Comparison of ENCODE assay signal across 8 mouse cellular contexts in the genomic region with DNA sequence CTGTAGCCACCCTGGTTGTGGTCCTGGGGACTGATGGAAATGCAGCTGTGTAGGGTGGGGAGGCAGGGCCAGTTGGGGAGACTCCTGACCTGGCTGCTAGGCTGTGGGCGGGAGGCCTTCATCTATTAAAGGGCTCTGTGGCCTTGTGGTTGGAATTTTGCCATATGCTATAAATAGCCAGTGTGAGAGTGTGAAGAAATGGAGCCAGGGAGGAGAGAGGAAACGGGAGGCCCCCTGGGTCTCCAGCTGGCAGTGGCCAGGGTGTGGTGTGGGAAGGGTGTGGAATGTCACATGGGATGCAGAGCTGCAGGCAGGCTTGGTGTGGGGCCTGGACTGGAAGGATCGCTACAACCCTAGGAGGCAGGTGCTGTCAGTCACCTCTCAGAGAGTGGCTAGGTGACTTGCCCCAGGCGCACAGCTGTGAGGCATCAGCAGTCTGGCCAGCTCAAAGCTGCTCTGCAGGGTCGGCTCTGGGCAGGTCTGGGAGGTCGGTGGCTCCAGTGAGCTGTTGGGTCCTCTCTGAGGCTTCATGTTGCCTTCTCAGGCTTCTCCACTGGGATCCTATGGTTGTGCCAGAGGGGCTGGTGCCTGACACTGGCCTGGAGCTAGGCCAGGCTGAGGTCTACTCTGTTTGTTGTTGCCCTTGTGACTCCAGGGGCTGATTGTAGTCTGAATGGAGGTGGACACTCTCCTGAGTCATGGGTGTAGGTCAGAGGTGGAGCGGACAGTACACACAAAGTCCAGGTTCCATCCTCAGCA. TPM values are rescaled to one million over a fixed set of nuclear protein-coding genes. Genes with fewer than 3 reads are reported as not detected.
DNase-seq lines count a peak whose midpoint lies in the region; ATAC-seq lines count a peak whose summit lies in the region.

No protein-coding gene starts in this region.

- peak; percentile 56 for DNase-seq in layer of hippocampus, adult 9-11 months
- no peak for DNase-seq in layer of hippocampus, adult 9-10 months (ENCODE audit: low spot score)
- DNase-seq in fibroblast of lung, adult 2 months (ENCODE audit: low read depth) = peak; percentile 57
- DNase-seq in spleen, postnatal 14 days (ENCODE audit: low spot score in 2 of 2) = no peak

- ATAC-seq in hematopoietic stem cell, adult 5-6 weeks (replicated peaks in 1 of 2; ENCODE audit: insufficient read depth in 1 of 2, low FRiP score in 2 of 2, low TSS enrichment in 1 of 2, low read depth in 1 of 2, poor library complexity in 2 of 2, severe bottlenecking in 2 of 2) = peak; percentile 43 to 60; a peak in 3 of 4 replicates
- peak; percentile 73 for ATAC-seq in limb, embryonic 12.5 days (ENCODE audit: insufficient number of reproducible peaks, insufficient read depth, low FRiP score, low TSS enrichment, low read depth)
- ATAC-seq in midbrain, embryonic 16.5 days = 0 out of 2 replicates have a peak, but pooled peaks have one; percentile 9
- no peak for ATAC-seq in erythroblast, adult 5-6 weeks (replicated peaks; ENCODE audit: low FRiP score, poor library complexity, severe bottlenecking)

- WGBS in limb, embryonic 12.5 days = 29% methylated on average over 7 of the region's 7 CpGs
- 63% methylated on average over 7 of the region's 7 CpGs for WGBS in midbrain, embryonic 16.5 days

- H3K4me1 ChIP-seq in limb, embryonic 12.5 days (replicated peaks) = peaks cover 54% of the 10 kb centered on the region
- peaks cover 23% of the 10 kb centered on the region for H3K4me1 ChIP-seq in midbrain, embryonic 16.5 days (ENCODE audit: control insufficient read depth, insufficient read depth, low read length)

- peak overlapping the region; percentile 75 for H3K27ac ChIP-seq in limb, embryonic 12.5 days
- no peak overlapping the region for H3K27ac ChIP-seq in midbrain, embryonic 16.5 days (ENCODE audit: low read length)

- peak overlapping the region; percentile 37; the same call in 1 of the 2 replicates for H3K9ac ChIP-seq in limb, embryonic 12.5 days (replicated peaks)
- H3K9ac ChIP-seq in midbrain, embryonic 16.5 days (ENCODE audit: low read depth, low read length) = no peak overlapping the region

- no peaks in the 10 kb centered on the region for H3K9me3 ChIP-seq in limb, embryonic 12.5 days
- H3K9me3 ChIP-seq in midbrain, embryonic 16.5 days (replicated peaks; ENCODE audit: control insufficient read depth, low read length, poor library complexity, severe bottlenecking) = no peaks in the 10 kb centered on the region

- no peak overlapping the region for H3K4me3 ChIP-seq in limb, embryonic 12.5 days (replicated peaks)
- no peak overlapping the region for H3K4me3 ChIP-seq in midbrain, embryonic 16.5 days (ENCODE audit: low read depth, low read length)

- peaks cover 32% of the 10 kb centered on the region for H3K36me3 ChIP-seq in limb, embryonic 12.5 days
- H3K36me3 ChIP-seq in midbrain, embryonic 16.5 days (ENCODE audit: control insufficient read depth, insufficient read depth, low read length) = no peaks in the 10 kb centered on the region; the same call in 1 of the 2 replicates

- H3K4me2 ChIP-seq in limb, embryonic 12.5 days = peak overlapping the region; percentile 24
- H3K4me2 ChIP-seq in midbrain, embryonic 16.5 days (ENCODE audit: low read length) = no peak overlapping the region

- H3K27me3 ChIP-seq in limb, embryonic 12.5 days = no peaks in the 10 kb centered on the region
- H3K27me3 ChIP-seq in midbrain, embryonic 16.5 days (ENCODE audit: control insufficient read depth, insufficient read depth, low read depth, low read length) = no peaks in the 10 kb centered on the region

RNA-seq across cellular contexts. Expression of a gene that starts 19.3 kb away (rescaled TPM):
- 3.6 and 5.6 TPM in 2 replicates for total RNA-seq in hematopoietic stem cell, adult 5-6 weeks (2017)
- 48.5 and 50.8 TPM in 2 replicates for polyA plus RNA-seq in limb, embryonic 12.5 days (2016; fragmentation: Nextera tagmentation; extraction: Ambion mirVana)
- polyA plus RNA-seq in midbrain, embryonic 16.5 days (2015; fragmentation: Nextera tagmentation; extraction: Ambion mirVana) = 53.3 and 58.6 TPM in 2 replicates
- 1.5 TPM in 2 replicates for total RNA-seq in erythroblast, adult 5-6 weeks (2015; ENCODE audit: low replicate concordance)
- total RNA-seq in erythroblast, adult 5-6 weeks (2017; ENCODE audit: low replicate concordance) = 0.70 and 0.77 TPM in 2 replicates

RNA-seq across cellular contexts. Expression of a gene that starts 23.5 kb away (rescaled TPM):
- 1.2 and 8.4 TPM in 2 replicates for total RNA-seq in hematopoietic stem cell, adult 5-6 weeks (2017)
- polyA plus RNA-seq in limb, embryonic 12.5 days (2016; fragmentation: Nextera tagmentation; extraction: Ambion mirVana) = 48.9 and 50.5 TPM in 2 replicates
- polyA plus RNA-seq in midbrain, embryonic 16.5 days (2015; fragmentation: Nextera tagmentation; extraction: Ambion mirVana) = 28.4 and 36.0 TPM in 2 replicates
- not detected in 2 replicates for total RNA-seq in erythroblast, adult 5-6 weeks (2015; ENCODE audit: low replicate concordance)
- total RNA-seq in erythroblast, adult 5-6 weeks (2017; ENCODE audit: low replicate concordance) = 1.3 TPM in 1 of 2 replicates, not detected in the other

Comparison
In these comparisons a context has a peak if more than half of its experiments do, and no peak if none do; other contexts are left out.
1. DNase-seq: peak in layer of hippocampus, adult 9-11 months (single experiment) and fibroblast of lung, adult 2 months (single experiment); none in layer of hippocampus, adult 9-10 months (single experiment) and spleen, postnatal 14 days (0 of 2).